Mouse (Mus musculus) Muller cell, postnatal 12 days (primary cell): ENCODE results near the gene Rpl26.

ENCODE experiments used
- DNase-seq: peaks from one replicate; pipeline ENCODE4 v3.0.0-alpha.2; 2015; ENCODE audit errors: inconsistent ontology term

The Rpl26 gene

DNA sequence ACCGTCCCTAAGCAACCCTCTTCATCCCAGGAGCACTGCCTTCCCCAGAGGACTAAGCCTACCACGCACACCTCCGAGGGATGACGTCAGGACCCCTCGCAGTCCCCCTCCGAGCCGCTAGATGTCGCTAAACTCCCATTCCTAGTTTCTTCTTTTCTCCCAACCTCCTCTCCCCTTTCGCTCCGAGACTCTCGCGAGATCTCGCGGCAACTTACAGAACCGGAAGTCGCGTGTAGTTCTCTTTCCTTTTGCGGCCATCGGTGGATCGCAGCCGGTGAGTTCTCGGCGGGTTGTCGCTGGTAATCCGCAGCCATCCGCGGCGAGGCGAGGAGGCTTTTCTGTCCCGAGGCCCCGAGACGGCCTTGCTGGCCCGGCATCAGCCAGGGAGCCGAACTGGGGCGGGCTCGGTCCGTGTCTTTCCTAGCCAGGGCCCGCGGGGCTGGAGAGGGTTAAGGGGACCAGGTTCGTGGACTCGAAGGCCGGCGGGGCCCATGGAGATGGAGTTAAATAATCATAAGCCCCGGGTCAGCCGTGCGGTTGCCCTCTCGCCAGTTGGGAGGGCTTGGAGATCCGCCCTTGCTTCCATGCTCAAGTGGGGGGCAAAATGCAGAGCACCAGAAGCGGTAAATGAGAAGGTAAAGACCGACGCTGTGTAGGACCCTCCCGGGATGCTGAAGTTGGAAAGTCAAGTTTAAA, at the start of gene Rpl26:
Gene Rpl26 (plus strand): TSS at position 233 of the 696 bp plus-strand sequence.
- peak; percentile 98 for DNase-seq

DNA sequence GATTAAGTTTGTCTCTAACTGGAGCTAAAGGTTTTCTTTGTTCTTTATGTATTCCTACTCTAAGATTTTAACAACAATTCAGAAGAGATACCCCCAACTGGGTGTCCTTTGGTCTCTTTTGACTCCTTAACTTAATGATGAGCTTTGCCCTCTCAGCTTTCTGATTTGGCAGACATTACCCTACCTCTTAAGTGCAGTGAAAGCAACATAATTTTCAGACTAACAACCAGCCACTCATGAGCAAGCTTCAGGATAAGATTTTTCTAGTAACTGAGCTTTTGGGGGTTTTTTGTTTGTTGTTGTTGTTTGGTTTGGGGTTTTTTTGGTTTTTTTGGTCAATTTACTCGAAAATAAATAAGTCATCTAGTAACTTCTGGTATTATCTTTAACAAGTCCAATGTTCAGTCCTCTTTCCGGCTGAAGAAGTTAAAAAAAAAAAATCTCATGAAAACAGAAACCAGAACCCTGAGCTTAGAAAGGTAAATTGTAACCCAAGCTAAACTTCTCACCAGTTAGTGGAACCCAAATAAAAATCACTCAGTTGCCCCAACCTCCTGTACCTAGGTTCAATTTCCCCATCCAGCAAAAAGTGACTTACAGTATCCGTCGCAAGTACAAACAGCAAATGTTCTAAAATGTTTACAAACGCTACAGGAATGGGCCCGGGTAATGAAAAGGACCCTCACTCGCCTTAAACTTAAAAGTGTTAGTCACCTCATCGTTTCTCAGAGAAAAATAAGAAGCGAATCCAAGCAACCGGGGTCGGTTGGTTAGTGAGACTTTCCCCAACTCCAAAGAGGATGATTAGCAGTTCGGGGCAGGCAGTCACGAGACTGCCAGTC, 49.5 kb upstream of the Rpl26 start:
- DNase-seq, result no peak

DNA sequence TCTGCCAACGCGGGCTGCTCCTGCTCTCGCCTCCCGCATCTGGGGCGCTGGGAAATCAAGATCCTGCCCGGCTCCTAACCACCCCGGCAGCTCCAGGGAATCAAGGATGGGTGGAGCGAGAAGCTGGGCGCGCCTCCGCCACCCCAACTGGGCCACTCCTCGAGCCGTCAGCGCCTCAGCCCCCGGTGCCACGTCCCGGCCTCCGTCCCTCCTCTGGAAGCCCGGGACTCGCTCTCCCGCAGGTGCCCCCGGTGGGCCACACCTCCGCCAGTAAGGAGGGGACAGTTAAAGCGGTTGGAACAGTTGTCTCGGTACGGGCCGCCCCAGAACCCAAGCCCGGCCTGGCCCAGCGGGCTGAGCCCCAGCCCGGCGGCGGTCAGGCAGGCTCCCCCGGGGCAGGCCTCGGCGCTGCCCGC, 48.9 kb upstream of the Rpl26 start:
- peak; percentile 88 for DNase-seq

GRCm38 (mm10) chr11:68852932-68853409, 48.4 kb upstream of the Rpl26 start:
- peak; percentile 100 for DNase-seq

DNA sequence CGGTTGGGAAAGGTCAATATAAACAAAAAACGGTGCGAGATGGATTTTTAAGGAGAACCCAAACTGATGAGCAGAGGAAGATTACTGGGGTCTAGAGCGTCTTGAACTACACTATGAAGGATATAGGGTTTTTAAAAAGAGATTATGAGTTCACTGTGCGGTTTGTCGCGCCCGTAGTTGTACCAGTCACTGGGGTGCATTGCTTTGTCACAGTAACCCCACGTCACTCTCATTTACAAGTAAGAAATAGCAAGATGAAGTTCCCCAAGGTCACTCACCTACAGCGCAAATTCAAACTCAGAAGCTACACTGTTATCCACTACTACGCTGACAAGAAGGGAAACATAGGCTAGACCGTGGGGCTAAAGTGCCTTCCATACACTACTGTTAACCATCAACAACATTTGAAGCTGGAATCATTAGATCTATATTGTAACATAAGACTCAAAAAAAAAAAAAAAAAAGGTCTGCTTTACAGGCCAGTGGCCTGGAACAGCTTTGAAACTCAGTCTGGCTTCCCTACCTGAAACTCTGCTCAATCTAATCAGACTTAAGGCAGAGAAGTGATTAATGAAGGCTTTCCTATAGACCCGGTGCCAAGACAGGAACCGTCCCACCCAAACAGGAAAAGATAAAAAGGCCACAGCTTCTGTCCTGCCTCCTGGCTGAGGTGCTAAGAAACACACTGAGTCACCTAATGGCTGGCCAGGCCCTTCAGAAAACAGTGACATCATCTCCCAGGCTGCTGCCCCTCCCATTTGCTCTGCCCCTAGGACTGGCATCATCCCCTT, 47.6 kb upstream of the Rpl26 start:
- DNase-seq, result peak; percentile 78

DNA sequence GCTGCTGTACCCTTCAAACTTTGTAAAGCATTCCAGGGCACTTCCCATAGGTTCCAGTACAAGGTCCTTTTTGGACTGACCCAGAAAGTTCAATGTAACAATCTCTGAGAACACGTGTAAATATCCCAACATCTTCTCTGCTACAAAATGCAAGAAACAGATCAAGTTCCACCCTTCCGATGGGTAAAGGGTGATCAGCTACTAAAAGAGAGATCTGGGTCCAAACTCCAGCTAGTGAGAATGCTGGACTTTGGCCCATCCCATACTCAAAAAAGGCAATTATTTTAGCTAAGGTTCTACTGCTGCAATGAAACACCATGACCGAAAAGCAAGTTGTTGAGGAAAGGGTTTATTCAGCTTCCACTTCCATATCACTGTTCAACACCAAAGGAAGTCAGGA, 46.8 kb upstream of the Rpl26 start:
- DNase-seq, result no peak

GRCm38 (mm10) chr11:68857329-68857728, 44.1 kb upstream of the Rpl26 start:
- no peak for DNase-seq

GRCm38 (mm10) chr11:68859943-68860593, 41.3 kb upstream of the Rpl26 start:
- peak; percentile 74 for DNase-seq

DNA sequence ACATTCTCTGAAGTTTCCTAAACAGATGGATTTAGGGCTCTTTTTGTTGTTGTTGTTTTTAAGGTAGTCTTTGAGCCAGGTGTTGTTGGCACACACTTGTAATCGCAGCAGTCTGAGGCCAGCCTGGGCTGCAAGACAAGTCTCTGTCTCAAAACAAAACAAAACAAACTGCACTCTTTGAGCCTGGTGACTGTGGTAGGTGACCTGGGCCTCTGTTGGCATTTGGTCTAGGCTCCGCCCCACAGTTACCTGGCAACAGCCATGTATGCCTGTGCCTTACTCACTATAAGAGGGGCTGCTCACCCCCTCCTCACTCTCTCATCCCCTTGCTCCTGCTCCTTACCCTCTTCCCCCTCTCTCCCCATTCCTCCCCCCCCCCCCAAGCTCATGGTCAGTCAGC, 39.1 kb upstream of the Rpl26 start:
- DNase-seq, result no peak

GRCm38 (mm10) chr11:68863631-68864091, 37.7 kb upstream of the Rpl26 start:
- DNase-seq, result peak; percentile 43

GRCm38 (mm10) chr11:68864544-68865189, 36.7 kb upstream of the Rpl26 start:
- peak; percentile 91 for DNase-seq

GRCm38 (mm10) chr11:68871277-68871676, 30.1 kb upstream of the Rpl26 start:
- no peak for DNase-seq

DNA sequence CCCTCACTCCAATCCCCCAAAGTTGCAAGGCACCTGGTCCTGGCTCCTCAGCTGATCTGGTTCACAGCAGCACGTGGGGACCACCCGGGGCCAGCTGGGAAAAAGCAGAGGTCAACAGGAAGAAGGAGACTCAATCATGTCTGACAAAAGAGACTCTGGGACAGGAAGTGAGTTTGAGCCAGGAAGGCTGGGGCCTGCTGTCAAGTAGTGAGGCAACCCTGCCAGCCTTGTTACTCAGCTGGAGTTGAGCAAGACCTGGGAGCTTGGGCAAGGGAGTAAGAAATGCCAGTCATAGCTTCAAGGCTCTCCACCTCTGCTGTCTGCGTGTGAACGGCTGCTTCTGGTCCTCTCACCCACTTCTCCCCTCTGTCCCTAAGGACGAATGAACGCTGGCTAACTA, 29.6 kb upstream of the Rpl26 start, which contains the start of gene Ndel1:
Gene Ndel1 (minus strand): TSS at position 111 of the 400 bp plus-strand sequence.
- DNase-seq, result peak; percentile 43

- DNase-seq, result peak; percentile 38
Measured at GRCm38 (mm10) chr11:68874841-68875240, 26.5 kb upstream of the Rpl26 start.

DNA sequence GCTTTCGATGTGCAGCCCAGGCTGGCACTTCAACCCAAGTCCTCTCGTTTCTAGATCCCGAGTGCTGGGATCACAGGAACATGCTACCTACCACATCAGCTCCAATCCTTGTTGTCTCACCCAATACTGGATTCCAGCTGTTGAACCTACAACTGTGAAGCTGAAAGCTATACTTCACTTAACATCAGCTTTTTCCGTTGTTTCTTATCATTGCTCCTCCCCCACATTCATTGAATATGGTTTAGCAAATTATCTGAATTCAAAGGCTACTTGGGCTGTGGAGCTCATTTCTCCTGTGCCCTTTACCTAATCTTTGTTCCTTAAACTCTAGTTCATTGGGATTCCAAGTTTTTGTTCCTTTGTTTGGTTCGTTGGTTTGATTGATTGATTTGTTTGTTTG, 22.6 kb upstream of the Rpl26 start:
- no peak for DNase-seq

DNA sequence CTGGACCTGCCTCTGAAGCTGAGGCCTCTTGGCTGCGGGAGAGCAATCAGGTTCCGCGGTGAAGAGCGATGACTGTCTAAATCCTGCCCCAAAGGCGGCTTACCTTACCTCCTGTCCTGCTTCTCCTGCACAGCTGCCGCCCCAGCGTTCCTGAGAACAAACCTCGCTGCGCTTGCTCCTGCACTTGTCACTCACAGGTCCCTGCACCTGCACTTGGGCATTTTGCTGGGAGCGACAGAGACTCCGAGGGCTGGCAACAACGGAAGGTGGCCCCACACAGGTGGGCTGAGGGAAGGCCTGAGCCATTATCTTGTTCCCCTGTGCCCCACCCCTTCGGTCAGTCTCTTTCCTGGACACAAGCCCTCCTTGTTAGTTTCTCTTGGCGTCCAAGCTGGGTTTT, 19.3 kb upstream of the Rpl26 start:
- DNase-seq, result no peak

GRCm38 (mm10) chr11:68883843-68884242, 17.5 kb upstream of the Rpl26 start:
- no peak for DNase-seq

- no peak for DNase-seq
Measured at GRCm38 (mm10) chr11:68884368-68884767, 17.0 kb upstream of the Rpl26 start.

DNA sequence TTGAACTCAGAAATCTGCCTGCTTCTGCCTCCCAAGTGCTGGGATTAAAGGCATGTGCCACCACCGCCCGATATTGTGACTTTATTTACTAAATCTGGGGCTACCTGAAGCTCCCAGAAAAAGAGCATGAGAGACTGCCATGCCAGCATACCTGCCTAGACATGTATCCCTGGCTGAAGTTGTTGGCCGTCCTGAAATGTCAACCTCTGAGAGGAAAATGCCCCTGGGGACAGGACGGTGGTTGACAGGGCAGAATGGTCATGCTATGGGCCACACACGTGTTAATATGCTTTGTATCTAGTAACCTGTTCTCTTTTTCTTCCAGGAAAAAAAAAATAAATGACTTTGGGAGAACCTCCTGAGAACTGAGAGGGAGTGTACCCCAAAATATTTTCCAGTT, 15.3 kb upstream of the Rpl26 start:
- DNase-seq, result no peak

DNA sequence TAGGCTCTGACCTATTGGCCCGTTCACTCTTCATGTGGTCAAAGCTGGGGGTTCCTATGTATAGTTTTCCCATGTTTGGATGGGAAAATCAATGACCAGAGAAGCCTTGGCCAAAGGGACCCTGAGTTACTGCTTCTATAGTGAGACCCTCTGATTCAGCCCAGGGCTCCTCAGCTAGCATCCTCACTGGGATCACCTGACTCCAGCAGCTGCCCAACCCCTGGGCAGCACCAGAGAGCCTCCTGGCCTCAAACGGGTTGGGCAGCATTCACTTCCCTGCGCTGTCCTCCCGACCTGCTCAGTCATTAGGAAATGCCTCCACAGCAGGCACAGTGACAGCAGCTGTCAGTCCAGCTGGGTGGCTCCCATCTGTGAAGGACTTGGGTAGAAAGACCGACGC, 13.1 kb upstream of the Rpl26 start, which contains the start of gene Rnf222:
Gene Rnf222 (plus strand): TSS at position 301 of the 400 bp plus-strand sequence.
- DNase-seq, result no peak

- DNase-seq, result no peak
Measured at GRCm38 (mm10) chr11:68888653-68889052, 12.7 kb upstream of the Rpl26 start.
